Mouse (Mus musculus) MEL (cell line): Measurements from ENCODE around the gene Asap3. TPM values are rescaled to one million over a fixed set of nuclear protein-coding genes. Genes with fewer than 3 reads are reported as not detected.

ENCODE experiments used
- DNase-seq: peaks from one replicate; pipeline ENCODE4 v3.0.0; 2011; ENCODE audit warnings: low read depth, low spot score
- H3K27ac ChIP-seq: 2 replicates; pipeline ENCODE4 v1.5.1; 2012; ENCODE audit warnings: low read depth, mild to moderate bottlenecking, control low read depth, low read length, moderate library complexity; ENCODE audit not compliant: control insufficient read depth
- H3K27me3 ChIP-seq, 2 experiments: fragments of 150-350 bp in 1 of 2; sonication (generic) in 1 of 2; 2 replicates each; pipeline ENCODE4 v1.6.1; 2012; ENCODE audit warnings: low read length in 2 of 2, mild to moderate bottlenecking in 2 of 2, improper control_type of control experiment in 1 of 2, moderate library complexity in 1 of 2; ENCODE audit not compliant: insufficient read depth in 2 of 2, control insufficient read depth in 1 of 2
- H3K36me3 ChIP-seq, 2 experiments: 2 replicates each; pipeline ENCODE4 v1.6.1; 2012 to 2014; ENCODE audit warnings: low read length in 2 of 2, improper control_type of control experiment in 1 of 2, inconsistent platforms in 1 of 2, mild to moderate bottlenecking in 1 of 2; ENCODE audit not compliant: insufficient read depth in 2 of 2, control insufficient read depth in 1 of 2
- H3K4me1 ChIP-seq, 2 experiments: fragments of 150-350 bp in 1 of 2; sonication (generic) in 1 of 2; 2 replicates each; pipeline ENCODE4 v1.6.1; 2012; ENCODE audit warnings: low read length in 2 of 2, improper control_type of control experiment in 1 of 2, mild to moderate bottlenecking in 1 of 2; ENCODE audit not compliant: insufficient read depth in 2 of 2, control insufficient read depth in 1 of 2
- H3K4me3 ChIP-seq, 2 experiments: fragments of 150-350 bp in 1 of 2; sonication (generic) in 1 of 2; 2 replicates each; pipeline ENCODE4 v1.5.1; 2012; ENCODE audit warnings: low read depth in 2 of 2, low read length in 2 of 2, mild to moderate bottlenecking in 2 of 2, moderate library complexity in 2 of 2, control low read depth in 1 of 2, improper control_type of control experiment in 1 of 2; ENCODE audit not compliant: control insufficient read depth in 1 of 2, insufficient read depth in 1 of 2
- H3K79me2 ChIP-seq: 2 replicates; pipeline ENCODE4 v1.6.1; 2012; ENCODE audit warnings: mild to moderate bottlenecking, low read length, moderate library complexity; ENCODE audit not compliant: control insufficient read depth, poor library complexity, insufficient read depth
- H3K9ac ChIP-seq: 2 replicates; pipeline ENCODE4 v1.6.1; 2012; ENCODE audit warnings: low read depth, mild to moderate bottlenecking, control low read depth, low read length, moderate library complexity; ENCODE audit not compliant: control insufficient read depth, poor library complexity, severe bottlenecking
- H3K9me3 ChIP-seq: fragments of 150-350 bp; sonication (generic); replicated peaks from 2 replicates; pipeline ENCODE4 v1.6.1; 2012; ENCODE audit warnings: mild to moderate bottlenecking, low read length, improper control_type of control experiment, moderate library complexity; ENCODE audit not compliant: insufficient read depth
- CHD2 ChIP-seq: IDR thresholded peaks from 2 replicates; pipeline ENCODE4 v1.6.1; 2011; ENCODE audit warnings: low read length, improper control_type of control experiment
- CTCF ChIP-seq, 3 experiments: IDR thresholded peaks in 2 of 3; conservative IDR thresholded peaks in 1 of 3; 2 replicates each; pipeline ENCODE4 v1.5.1; 2011 to 2012; ENCODE audit warnings: low read length in 3 of 3, low read depth in 2 of 3, mild to moderate bottlenecking in 2 of 3, improper control_type of control experiment in 1 of 3, inconsistent platforms in 1 of 3, mixed read lengths in 1 of 3, moderate library complexity in 1 of 3; ENCODE audit not compliant: control insufficient read depth in 1 of 3, insufficient read depth in 1 of 3, poor library complexity in 1 of 3, severe bottlenecking in 1 of 3
- E2F4 ChIP-seq: IDR thresholded peaks from 2 replicates; pipeline ENCODE4 v1.6.1; 2011; ENCODE audit warnings: low read depth, low read length, improper control_type of control experiment, borderline replicate concordance
- EP300 ChIP-seq, 2 experiments: IDR thresholded peaks; 2 replicates each; pipeline ENCODE4 v1.6.1; 2011; ENCODE audit warnings: improper control_type of control experiment in 2 of 2, low read length in 2 of 2, low read depth in 1 of 2, mild to moderate bottlenecking in 1 of 2
- ETS1 ChIP-seq: IDR thresholded peaks from 2 replicates; pipeline ENCODE4 v1.6.1; 2012; ENCODE audit warnings: low read depth, mild to moderate bottlenecking, inconsistent platforms, low read length, improper control_type of control experiment, moderate library complexity
- GABPA ChIP-seq: IDR thresholded peaks from 2 replicates; pipeline ENCODE4 v1.6.1; 2012; ENCODE audit warnings: low read depth, mild to moderate bottlenecking, inconsistent platforms, low read length, improper control_type of control experiment, moderate library complexity
- GATA1 ChIP-seq: IDR thresholded peaks from 2 replicates; pipeline ENCODE4 v1.6.1; 2011; ENCODE audit warnings: low read depth, low read length, improper control_type of control experiment
- KAT2A ChIP-seq: conservative IDR thresholded peaks from 2 replicates; pipeline ENCODE4 v1.6.1; 2012; ENCODE audit warnings: low read depth, low read length, improper control_type of control experiment, inconsistent platforms
- MXI1 ChIP-seq: IDR thresholded peaks from 2 replicates; pipeline ENCODE4 v1.6.1; 2011; ENCODE audit warnings: mild to moderate bottlenecking, low read depth, low read length, improper control_type of control experiment
- NELFE ChIP-seq: IDR thresholded peaks from 2 replicates; pipeline ENCODE4 v1.6.1; 2011; ENCODE audit warnings: low read depth, low read length, improper control_type of control experiment
- NRF1 ChIP-seq: IDR thresholded peaks from 2 replicates; pipeline ENCODE4 v1.6.1; 2014; ENCODE audit warnings: low read depth, mild to moderate bottlenecking, inconsistent platforms, low read length, improper control_type of control experiment, moderate library complexity; ENCODE audit not compliant: poor library complexity, insufficient read depth, severe bottlenecking
- POLR2A ChIP-seq, 2 experiments: IDR thresholded peaks; 2 replicates each; pipeline ENCODE4 v1.6.1; 2011 to 2012; ENCODE audit warnings: low read length in 2 of 2, mild to moderate bottlenecking in 2 of 2, control low read depth in 1 of 2, improper control_type of control experiment in 1 of 2, low read depth in 1 of 2, moderate library complexity in 1 of 2; ENCODE audit not compliant: control insufficient read depth in 1 of 2, insufficient read depth in 1 of 2, poor library complexity in 1 of 2
- POLR2AphosphoS2 ChIP-seq: IDR thresholded peaks from 2 replicates; pipeline ENCODE4 v1.6.1; 2011; ENCODE audit warnings: low read length, improper control_type of control experiment
- RAD21 ChIP-seq: IDR thresholded peaks from 2 replicates; pipeline ENCODE4 v1.6.1; 2011; ENCODE audit warnings: mild to moderate bottlenecking, low read depth, low read length, improper control_type of control experiment
- RCOR1 ChIP-seq: IDR thresholded peaks from 2 replicates; pipeline ENCODE4 v1.6.1; 2012; ENCODE audit warnings: low read depth, mild to moderate bottlenecking, inconsistent platforms, low read length, improper control_type of control experiment
- TAL1 ChIP-seq: IDR thresholded peaks from 2 replicates; pipeline ENCODE4 v1.6.1; 2012; ENCODE audit warnings: mild to moderate bottlenecking, inconsistent platforms, low read length, moderate library complexity, mixed read lengths
- TCF12 ChIP-seq: IDR thresholded peaks from 2 replicates; pipeline ENCODE4 v1.6.1; 2014; ENCODE audit warnings: low read depth, mild to moderate bottlenecking, inconsistent platforms, low read length, improper control_type of control experiment, moderate library complexity
- UBTF ChIP-seq: IDR thresholded peaks from 2 replicates; pipeline ENCODE4 v1.6.1; 2012; ENCODE audit warnings: low read depth, mild to moderate bottlenecking, inconsistent platforms, low read length, improper control_type of control experiment, moderate library complexity, borderline replicate concordance; ENCODE audit not compliant: insufficient read depth
- USF2 ChIP-seq, 2 experiments: IDR thresholded peaks; 2 replicates each; pipeline ENCODE4 v1.6.1; 2011 to 2012; ENCODE audit warnings: improper control_type of control experiment in 2 of 2, low read length in 2 of 2, borderline replicate concordance in 1 of 2, inconsistent platforms in 1 of 2, low read depth in 1 of 2, mild to moderate bottlenecking in 1 of 2; ENCODE audit not compliant: insufficient read depth in 1 of 2
- ZKSCAN1 ChIP-seq: IDR thresholded peaks from 2 replicates; pipeline ENCODE4 v1.6.1; 2012; ENCODE audit warnings: low read depth, mild to moderate bottlenecking, inconsistent platforms, low read length, improper control_type of control experiment, moderate library complexity
- ZMIZ1 ChIP-seq: IDR thresholded peaks from 2 replicates; pipeline ENCODE4 v1.6.1; 2012; ENCODE audit warnings: low read depth, mild to moderate bottlenecking, inconsistent platforms, low read length, improper control_type of control experiment, moderate library complexity
- polyA plus RNA-seq, 2 experiments: library from polyadenylated mRNA; stranded (reverse) in 1 of 2; unstranded in 1 of 2; fragments of >175 nt in 1 of 2; fragments of >200 nt in 1 of 2; gene quantifications; 2 replicates each; pipeline versions ENCODE4 v1.2.1 to v1.2.4; 2012; ENCODE audit warnings: low replicate concordance in 2 of 2, low read depth in 1 of 2; ENCODE audit not compliant: insufficient read length in 2 of 2, insufficient read depth in 1 of 2, missing spikeins in 1 of 2
- total RNA-seq: library from RNA; depleted of rRNA; stranded (reverse); fragments of 300-350 nt; gene quantifications from 2 replicates; pipeline ENCODE4 v1.2.3, GENCODE M21; 2012

Asap3 gene
- total and polyA plus RNA-seq, 3 experiments: 0.04 to 0.33 TPM; not detected in 1

DNA sequence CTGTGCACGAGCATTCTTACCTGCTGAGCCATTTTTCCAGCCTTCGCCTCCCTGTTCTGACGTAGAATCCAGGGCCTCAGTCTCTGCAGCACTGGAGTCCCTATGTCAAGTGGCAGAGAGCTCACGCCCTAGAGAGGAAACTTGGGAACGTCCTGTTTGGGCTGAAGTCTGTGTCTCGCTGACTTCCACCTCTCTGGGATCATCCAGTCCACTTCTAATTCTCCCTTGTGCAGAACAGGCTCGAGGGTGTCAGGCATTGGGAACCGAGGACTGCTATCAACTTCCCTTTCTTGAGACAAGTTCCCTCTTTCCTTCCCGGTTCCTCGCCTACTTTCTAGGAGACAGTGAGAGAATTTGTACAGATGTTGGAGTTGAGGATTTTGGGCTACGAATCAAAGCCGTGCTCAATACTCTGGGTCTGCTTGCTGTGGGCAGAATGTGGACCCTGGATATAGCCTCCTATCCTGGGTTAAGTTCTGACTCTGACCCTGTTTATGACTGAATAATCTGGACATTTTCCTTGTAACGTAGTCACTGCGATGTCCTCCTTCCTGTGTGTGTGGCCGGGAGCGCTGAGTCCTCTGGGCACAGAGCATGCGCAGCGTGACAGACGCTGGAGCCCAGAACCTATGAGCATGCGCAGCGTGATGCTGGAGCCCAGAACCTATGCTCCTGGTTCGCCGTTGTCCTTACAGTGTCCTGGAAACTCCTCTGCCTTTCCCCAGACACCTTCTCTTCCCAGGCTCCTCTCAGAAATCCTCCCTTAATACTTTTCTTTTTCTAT lies 18.7 kb downstream of the Asap3 start:
- Histone ChIP-seq H3K9ac (peak overlapping the region; percentile 29; the same call in 1 of the 2 replicates), H3K27ac (no peak overlapping the region), H3K4me1 (no peaks in the 10 kb centered on the region), H3K4me3 (peak overlapping the region; percentile 30 to 35; a peak in 3 of 4 replicates), H3K9me3 (no peaks in the 10 kb centered on the region), H3K36me3 (no peaks in the 10 kb centered on the region), H3K79me2 (no peaks in the 10 kb centered on the region), H3K27me3 (peaks cover 0 to 3% of the 10 kb centered on the region in 2 experiments; a peak in 3 of 4 replicates)
- peak; percentile 89 for TF ChIP-seq NRF1
- no peak for TF ChIP-seq TCF12
- peak in 1 of 2 experiments; percentile 33; a peak in 1 of 4 replicates for TF ChIP-seq POLR2A (IDR thresholded peaks at IDR 0.05; ENCODE audit: control insufficient read depth in 1 of 2, insufficient read depth in 1 of 2, low read depth in 1 of 2, low read length in 2 of 2, poor library complexity in 1 of 2)
- no peak for TF ChIP-seq GABPA
- TF ChIP-seq RAD21: no peak
- peak; percentile 30; the same call in 1 of the 2 replicates for TF ChIP-seq NELFE
- DNase-seq: peak; percentile 49

DNA sequence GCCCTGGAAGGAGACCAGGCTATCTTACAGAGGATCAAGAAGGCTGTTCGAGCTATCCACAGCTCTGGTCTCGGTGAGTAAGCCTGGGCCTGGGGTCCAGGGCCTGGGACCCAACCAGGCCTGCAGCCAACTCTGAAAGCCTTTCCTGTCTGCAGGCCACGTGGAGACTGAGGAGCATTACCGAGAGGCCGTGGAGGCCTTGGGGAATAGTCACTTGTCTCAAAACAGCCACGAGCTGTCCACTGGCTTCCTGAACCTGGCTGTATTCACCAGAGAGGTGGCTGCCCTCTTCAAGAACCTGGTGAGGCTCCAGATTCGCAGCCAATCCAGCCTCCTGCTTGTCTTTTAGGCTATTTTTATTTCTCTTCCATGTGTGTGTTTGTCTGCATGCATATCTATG lies 21.2 kb downstream of the Asap3 start:
- Histone ChIP-seq H3K9me3 (no peaks in the 10 kb centered on the region), H3K9ac (no peak overlapping the region), H3K36me3 (no peaks in the 10 kb centered on the region), H3K27ac (no peak overlapping the region), H3K4me1 (no peaks in the 10 kb centered on the region), H3K4me3 (no peak overlapping the region), H3K27me3 (no peaks in the 10 kb centered on the region; a peak in 1 of 4 replicates), H3K79me2 (no peaks in the 10 kb centered on the region)
- DNase-seq: no peak
- no peak for TF ChIP-seq RAD21
- no peak for TF ChIP-seq ETS1
- no peak for TF ChIP-seq GATA1
- TF ChIP-seq POLR2A (IDR thresholded peaks at IDR 0.05; ENCODE audit: control insufficient read depth in 1 of 2, insufficient read depth in 1 of 2, low read depth in 1 of 2, low read length in 2 of 2, poor library complexity in 1 of 2): no peak
- no peak for TF ChIP-seq MXI1
- no peak for TF ChIP-seq POLR2AphosphoS2
- TF ChIP-seq RCOR1: no peak
- TF ChIP-seq NRF1: no peak
- no peak for TF ChIP-seq CTCF (IDR thresholded peaks at IDR 0.05 in 2 of 3, conservative IDR thresholded peaks at IDR 0.05 in 1 of 3; ENCODE audit: control insufficient read depth in 1 of 3, insufficient read depth in 1 of 3, low read depth in 2 of 3, low read length in 3 of 3, poor library complexity in 1 of 3, severe bottlenecking in 1 of 3)
- TF ChIP-seq ZMIZ1: no peak
- no peak for TF ChIP-seq KAT2A
- no peak for TF ChIP-seq EP300 (IDR thresholded peaks at IDR 0.05; ENCODE audit: low read depth in 1 of 2, low read length in 2 of 2)
- no peak for TF ChIP-seq TCF12
- no peak for TF ChIP-seq TAL1
- TF ChIP-seq CHD2: no peak
- no peak for TF ChIP-seq UBTF
- no peak for TF ChIP-seq E2F4
- no peak for TF ChIP-seq USF2 (IDR thresholded peaks at IDR 0.05; ENCODE audit: borderline replicate concordance in 1 of 2, insufficient read depth in 1 of 2, low read depth in 1 of 2, low read length in 2 of 2)
- no peak for TF ChIP-seq ZKSCAN1
